Mouse (Mus musculus): Measurements from ENCODE around the gene St7.

The St7 gene

DNA sequence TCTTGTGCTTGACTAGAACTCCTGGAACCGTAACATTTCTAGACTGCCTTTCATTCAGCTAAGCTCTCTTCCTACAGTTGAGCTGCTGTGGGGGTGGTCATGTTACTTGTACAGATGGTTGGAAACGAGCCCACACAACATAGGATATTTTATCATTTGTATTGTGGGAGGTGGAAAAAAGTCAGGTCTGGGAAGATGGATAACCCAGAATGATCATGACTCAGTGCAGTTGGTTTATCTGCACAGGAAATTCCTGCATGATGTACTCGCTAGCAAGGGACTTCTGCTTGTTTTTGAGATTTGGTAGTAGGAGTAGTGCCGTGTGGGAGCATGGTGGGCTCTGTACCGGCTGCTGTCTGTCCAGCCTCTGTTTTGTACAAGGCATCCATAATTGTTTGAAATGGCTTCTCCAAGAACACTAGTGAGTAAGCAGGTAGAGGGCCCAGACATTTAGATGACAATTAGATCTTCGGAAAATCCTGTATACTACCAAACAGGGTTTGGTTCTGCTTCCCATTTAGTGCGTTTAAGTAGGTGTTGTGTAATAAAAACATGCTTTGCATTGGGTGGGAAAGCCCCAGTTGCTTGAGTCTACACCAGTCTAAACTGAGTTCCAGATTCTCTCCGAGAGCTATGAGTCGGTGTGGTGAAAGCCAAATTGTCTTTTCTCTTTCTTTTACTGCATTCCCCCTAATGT is 71.4 kb downstream of the St7 start:
- DNase-seq (ENCODE audit: low read depth, low spot score), result peak; percentile 96

DNA sequence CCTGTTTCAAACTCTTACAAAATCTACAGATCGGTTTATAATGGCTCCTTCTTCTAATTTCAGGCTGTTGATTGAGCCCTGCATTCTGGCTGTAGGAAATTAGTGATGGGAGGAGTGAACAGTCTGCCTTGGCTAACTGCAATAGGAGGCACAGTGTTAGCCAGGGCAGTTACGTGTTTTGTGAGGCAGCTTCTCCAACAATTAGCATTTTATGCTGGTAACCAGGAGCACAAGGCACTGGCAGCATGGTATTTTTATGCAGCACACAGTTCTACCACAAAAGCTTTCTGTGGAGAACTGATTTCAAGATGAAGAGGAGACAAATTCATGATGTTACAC is 71.9 kb downstream of the St7 start:
- no peak for DNase-seq (ENCODE audit: low read depth, low spot score)

DNA sequence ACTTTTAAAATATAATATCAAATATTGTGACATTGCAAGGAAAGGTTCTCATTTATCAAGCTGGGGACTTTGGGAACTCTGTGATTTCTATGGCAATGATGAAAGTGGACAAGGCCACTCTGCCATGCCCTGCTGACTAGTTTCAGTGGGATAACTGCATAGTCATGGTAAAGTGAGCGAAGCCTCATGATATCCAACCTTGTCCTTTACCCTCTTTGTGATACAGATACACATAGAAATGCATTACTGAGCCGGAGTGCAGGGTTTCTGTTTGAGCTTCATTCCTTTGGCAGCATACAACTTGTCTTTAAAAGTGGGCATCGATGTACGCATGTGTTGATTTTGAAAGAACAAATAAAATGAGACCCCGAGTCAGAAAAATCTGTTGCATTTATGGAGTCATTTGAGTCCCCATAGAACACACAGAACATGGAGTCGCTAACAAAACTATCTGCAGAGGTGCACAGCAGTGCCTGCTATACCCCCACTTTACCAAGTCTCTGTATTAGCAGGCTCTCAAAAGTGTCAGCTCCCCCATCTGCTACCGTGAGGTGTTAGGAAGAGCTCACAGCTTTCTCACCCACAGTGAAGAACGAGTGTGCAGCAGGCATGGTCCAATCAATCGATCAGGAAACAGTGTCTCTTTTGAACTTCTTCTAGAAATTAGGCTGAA is 77.4 kb downstream of the St7 start:
- no peak for DNase-seq (ENCODE audit: low read depth, low spot score)

DNA sequence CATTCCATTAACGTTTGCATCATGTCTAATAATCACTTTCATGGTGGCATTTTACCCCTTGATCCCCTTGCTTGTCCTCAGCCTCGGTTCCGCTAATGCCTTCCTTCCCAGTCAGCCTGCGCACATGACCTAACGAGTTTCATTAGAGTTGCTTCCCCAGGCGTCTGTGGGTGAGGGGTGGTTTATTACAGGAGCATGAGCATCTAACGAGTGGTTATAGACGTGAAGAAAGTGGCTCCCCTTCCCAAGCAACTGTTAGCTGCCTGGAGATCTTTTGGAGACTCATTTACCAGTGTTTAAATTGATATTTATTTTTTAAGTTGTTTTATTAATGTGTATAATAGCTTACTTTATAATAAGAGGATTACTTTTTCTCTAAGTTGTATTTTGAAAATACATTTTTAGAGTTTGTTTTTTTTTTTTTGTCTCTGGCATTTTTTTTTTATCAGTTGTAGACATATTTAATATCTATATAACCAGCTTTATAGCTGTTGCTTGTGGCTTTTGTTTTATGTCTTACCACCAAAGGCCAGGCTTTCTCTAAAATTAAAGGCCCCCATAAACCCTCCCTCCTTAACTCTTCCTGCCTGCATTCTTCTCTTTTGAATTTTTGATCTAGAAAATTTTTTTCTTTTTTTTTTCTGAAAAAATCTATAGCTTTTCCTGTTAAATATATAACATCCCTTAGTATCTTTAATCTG is 78.1 kb downstream of the St7 start:
- DNase-seq (ENCODE audit: low read depth, low spot score), result no peak

DNA sequence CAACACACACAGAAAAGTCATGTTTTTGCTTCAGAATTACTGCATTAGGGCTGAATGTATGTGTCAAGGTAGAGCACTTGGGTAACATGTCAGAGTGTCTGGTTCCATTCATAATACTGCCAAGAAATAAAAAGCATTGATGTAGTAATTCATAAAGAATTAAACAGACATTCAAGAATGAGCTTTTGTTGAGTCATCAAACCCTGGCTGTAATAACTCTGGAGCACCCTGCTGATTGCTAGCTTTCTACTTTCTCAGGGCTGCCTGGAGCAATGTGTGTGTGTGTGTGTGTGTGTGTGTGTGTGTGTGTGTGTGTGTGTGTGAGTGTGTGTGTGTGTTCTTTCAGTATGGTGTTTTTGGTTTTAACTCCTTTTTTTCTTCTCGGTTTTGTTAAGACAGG is 78.7 kb downstream of the St7 start:
- DNase-seq (ENCODE audit: low read depth, low spot score), result no peak

DNA sequence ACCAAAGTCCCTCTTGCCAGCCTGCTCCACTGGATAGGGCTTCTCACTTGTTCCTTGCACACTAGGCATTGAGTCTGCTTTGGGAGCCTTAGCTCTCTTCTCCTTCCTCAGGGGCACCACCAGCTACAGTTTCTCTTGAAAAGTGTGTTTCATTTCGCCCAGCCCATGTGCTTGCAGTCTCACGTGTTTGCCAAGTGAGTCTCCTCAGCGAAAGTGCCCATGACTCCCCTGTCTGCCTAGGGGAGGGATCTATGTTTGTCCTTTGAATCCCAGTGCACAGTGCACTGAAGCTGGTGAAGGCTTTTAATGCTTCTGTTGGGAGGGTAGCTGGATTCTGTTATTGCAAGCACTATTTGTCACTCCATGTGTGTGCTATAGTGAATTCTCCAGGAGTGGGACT is 79.8 kb downstream of the St7 start:
- no peak for DNase-seq (ENCODE audit: low read depth, low spot score)

DNA sequence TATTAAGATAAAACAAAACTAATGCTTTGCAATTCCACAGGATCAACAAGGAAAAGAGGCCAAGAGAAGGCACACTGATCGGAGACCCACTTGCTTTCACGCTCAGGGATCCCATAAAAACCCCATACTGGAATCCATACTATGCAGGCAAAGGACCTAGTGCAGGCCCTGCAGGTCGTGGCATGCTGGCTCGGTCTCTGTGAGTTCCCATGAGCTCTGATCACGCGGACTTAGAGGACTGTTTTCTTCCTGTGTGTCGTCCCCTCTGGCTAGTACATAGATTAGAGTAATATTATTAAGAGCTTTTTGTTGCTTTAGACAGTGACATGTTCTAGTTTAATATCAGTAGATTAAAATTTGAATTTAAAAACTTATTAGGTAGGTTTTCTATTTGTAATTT is 83.3 kb downstream of the St7 start:
- DNase-seq (ENCODE audit: low read depth, low spot score), result no peak

DNA sequence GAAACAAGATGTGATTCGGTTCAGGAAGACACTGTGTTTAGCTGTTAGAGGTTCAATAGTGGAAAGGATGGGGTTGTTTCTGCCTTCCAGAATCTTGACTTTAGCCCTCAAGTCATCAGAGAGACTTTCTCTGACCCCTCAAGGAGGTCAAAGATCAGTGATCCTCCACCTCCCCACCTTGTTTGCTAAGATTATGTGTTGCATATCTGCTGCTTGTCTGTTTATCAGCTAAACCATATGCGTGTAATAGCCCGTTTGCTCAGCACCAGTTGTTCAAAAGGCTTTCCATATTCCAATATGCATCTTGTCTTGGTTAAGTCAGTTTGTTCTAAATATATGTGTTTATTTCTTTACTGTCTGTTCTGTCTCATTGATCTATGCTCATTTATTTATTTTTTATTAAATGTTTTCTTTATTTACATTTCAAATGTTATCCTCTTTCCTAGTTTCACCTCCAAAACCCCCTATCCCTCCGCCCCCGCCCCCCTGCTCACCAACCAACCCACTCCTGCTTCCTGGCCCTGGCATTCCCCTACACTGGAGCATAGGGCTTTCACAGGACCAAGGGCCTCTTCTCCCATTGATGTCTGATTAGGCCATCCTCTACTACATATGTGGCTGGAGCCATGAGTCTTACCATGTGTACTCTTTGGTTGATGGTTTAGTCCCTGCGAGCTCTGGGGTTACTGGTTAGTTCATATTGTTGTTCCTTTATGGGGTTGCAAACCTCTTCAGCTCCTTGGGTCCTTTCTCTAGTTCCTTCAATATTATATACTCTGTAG is 84.5 kb downstream of the St7 start:
- no peak for DNase-seq (ENCODE audit: low read depth, low spot score)

DNA sequence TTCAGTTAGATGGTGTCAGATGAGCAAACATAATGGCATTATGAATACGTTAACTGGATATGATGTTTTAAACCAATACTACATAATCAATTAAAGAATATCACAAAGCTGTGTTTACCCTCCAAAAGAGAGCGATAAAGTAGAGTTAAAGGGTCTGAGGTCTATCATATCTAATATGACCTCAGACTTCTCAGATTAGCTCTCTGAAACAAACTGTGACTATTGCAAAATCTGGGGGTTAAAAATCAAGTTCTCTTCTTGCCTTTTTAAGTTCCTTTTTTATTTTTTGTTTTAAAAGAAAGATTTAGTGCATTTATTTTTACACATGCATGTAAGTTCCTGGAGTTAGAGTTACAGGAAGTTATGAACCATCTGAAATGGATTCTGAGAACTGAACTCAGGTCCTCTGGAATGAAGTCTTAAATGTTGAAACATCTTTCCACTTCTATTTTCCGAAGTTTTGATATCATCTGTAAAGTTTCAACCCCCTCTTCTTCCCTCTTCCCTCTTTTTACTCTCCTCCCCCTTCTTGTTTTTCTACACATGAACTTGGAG is 86.0 kb downstream of the St7 start:
- DNase-seq (ENCODE audit: low read depth, low spot score), result no peak

DNA sequence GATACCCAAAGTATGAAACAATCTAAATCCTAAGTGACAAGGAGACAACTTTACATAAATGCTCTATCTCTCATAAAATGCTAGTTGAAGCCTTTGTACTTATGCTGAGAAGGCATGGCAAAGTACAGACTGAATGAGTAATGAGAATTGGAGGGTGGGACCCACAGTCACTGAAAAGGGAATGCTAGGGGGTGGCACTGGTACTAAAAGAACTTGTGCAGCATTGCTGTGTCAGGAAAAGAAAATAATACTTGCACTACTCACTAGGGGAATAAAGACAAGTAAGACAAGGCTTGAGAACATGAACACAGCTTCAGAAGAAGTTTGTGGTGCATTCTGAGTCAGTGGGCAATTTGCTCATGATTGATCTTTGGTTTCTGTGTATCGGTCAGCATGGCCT is 90.8 kb downstream of the St7 start:
- no peak for DNase-seq (ENCODE audit: low read depth, low spot score)

DNA sequence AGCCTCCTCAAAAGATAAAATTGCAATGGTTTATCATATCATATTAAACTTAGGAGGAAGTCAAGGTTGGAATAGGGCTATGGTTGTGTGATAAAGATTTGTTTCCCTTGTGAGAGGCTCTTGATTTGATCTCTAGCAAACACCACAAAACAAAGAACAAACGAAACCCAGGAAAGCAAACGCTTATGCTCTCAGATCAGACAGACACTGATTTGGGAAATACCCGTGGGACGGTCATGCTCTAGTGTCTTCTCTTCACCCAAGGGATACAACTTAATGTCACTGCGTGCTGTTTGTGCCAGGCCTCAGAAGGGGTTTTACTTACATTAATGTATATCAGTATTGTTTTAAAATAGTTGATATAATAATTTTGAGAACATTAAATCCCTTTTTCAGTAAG is 91.8 kb downstream of the St7 start:
- no peak for DNase-seq (ENCODE audit: low read depth, low spot score)

DNA sequence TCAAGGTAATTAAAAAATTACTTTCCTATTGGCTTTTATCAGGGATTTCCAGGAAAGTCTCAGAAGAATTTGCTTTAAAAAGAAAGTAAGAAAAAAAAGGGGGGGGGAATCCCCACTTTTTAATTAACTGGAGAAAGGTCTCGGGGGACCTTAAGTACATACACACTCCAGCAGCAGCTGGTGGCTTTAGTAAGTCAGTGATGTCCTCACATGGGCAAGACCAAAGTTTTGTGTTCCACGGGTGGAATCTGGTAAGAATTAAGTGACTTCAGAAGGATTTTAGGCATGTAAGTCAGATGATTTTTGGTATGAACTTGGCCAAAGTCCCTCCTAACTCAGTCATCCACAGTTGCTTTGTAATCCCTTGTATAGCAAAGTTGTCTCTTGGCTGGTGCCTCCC is 92.5 kb downstream of the St7 start:
- no peak for DNase-seq (ENCODE audit: low read depth, low spot score)

DNA sequence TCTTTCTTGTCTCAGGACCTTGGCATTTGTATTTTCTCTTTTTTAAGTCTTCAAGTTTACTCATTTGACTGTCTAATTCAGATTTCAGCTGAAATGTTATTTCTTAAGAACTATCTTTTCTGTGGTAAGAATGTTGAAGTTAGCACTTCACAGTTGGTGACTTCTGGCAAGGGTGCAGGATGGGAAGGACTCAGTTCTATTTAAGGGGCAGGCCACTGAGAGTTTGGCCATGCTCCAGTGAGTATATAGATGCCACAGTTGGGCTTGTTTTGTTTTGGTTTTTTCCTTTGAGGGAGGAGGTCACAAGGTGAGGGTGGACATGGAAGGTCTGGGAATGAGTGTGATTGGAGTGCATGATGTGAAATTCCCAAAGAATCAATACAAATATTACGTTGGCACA is 95.1 kb downstream of the St7 start:
- DNase-seq (ENCODE audit: low read depth, low spot score), result no peak

DNA sequence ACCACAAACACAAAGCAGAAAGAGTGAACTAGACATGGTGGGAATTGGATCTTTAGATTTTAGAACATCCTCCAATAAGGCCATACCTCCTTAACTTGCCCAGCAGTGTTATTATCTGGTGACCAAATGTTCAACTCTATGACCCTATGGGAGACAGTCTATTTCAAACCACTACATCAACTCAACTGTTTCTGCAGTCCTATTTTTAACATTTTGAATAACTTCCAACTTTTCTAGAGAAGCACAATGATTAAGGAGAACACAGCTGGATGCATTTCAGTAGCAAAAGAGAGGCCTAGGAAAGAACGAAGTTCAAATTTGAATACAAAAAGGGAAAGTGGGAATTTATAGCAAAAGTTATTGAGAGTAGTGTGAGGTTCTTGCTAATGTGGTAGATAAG is 97.5 kb downstream of the St7 start:
- DNase-seq (ENCODE audit: low read depth, low spot score), result no peak

DNA sequence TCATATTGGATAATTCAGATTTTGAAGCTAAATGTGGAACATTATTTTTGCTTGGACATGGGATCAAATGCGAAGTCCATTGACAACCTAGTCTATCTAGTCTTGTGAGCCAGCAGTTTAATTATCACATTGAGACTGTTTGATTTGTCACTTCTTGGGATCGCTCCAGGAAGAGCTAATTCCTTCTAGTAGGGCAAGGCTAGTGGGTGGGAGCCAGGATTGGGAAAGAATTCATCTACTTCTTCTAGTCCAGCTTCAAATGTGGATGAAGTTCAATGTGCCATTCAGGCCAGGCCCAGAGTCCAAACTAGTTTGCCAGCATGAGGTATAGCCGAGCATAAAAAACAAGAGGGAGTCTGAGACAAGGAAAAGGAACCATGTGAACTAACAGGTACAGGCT is 100.7 kb downstream of the St7 start:
- DNase-seq (ENCODE audit: low read depth, low spot score), result no peak

DNA sequence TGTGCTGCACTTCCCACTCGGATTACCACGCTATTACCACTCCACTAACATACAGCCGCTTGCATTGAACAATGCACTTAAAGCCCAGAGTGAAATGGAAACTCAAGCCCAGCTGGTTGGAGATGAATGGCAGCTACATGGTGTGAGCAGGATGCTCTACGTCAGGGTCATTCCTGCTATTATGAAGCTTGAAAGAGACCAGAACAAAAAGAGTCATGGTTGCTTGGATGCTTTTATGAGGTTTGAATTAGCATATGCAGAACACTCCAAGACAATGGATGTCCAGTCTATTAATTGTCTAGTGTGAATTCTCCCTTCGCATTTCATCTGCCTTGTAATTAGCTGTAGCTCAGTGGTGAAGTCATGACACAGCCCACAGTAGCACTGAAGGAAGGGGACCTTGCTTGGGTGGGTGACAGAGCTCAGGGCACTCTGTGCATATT is 104.6 kb downstream of the St7 start:
- no peak for DNase-seq (ENCODE audit: low read depth, low spot score)

DNA sequence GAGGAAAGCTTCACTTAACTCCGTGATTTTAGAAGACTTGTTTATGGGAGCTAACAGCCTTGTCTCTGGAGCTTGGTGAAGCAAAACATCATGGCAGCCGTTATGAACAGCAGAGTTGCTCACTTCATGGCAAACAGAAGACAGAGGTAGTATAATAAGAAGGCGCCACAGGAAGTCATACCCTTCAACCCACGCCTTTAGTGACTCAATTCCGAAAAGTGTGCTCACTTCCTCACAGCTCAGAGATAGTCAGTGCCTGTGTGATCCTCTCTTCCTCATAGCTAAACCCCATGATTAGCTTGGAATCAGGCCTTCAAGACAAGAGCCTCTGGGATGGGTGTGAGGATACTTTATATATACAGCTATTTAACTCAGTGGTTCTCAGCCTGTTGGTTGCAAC is 108.0 kb downstream of the St7 start:
- no peak for DNase-seq (ENCODE audit: low read depth, low spot score)

DNA sequence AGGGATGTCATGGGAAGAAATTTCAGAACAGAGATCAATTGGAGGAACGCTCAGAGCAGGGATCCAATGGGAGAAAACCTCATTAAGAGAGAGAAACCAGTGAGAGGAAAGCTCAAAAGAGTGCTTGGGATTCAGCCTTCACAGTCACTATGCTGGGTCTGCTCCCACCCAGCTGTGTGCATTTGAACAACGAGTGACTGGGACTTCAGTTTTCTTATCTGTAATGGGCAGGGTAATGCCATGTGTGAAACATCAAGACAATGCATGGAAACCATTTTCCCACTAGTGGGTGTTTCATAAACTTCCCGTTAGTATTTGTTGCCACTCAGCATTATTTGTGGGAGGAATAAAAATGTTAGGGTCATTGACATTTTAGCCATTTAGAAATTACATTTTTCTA is 111.7 kb downstream of the St7 start:
- DNase-seq (ENCODE audit: low read depth, low spot score), result no peak

DNA sequence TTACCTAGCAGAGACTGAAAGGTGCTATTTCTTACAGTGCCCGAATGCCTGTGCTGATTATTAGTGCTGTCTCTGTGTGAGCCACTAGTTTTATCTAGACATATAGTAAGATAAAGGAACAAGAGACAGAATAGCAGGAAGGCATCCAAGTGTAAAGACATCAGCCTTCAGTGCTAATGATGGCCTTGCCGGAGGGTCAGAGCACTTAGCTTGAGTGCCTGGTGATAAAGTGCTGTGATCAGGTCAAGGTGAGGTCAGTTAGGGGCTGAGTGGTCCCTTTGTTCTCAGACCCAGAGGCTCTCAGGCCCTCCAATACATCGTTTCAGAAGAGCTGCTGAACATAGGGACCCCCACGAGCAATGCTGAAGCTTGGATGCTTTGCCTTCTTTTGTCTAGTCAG is 113.8 kb downstream of the St7 start:
- no peak for DNase-seq (ENCODE audit: low read depth, low spot score)

DNA sequence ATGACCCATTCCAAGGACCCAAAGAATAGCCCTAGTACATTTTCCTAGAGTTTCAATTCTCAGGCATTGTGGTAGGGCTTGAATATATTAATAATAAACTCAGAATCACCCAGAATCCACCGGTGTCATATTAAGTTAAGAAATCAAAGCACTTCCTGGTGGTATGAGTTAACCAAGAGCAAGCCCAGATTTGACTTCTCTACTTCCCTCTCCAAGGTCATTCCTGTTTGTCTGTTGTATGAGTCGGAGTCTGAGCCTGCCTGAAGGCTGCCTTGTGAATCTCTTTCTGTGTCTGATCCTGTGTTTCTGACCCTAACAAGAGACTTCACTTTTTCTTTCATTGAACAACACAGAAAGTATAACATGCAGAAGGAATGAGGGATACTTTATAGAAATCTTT is 118.3 kb downstream of the St7 start:
- DNase-seq (ENCODE audit: low read depth, low spot score), result no peak

DNA sequence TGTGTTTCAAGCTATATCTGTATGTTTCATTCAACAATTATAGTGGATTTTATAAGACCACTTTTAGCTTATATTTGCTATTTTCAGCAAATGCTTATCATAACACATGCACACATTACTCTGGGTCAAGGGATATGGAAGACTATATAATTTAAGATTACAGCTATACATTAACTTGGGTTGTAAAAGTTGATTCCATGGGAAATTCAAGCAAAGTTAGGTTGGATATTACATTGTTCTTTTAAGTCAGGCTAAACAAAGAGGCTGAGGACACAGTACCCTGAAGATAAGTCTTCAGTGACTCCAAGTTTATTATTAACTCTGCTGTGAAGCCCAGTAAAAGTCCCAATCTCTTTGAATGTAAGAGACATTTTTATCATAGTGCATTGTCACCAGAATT is 118.8 kb downstream of the St7 start:
- no peak for DNase-seq (ENCODE audit: low read depth, low spot score)

DNA sequence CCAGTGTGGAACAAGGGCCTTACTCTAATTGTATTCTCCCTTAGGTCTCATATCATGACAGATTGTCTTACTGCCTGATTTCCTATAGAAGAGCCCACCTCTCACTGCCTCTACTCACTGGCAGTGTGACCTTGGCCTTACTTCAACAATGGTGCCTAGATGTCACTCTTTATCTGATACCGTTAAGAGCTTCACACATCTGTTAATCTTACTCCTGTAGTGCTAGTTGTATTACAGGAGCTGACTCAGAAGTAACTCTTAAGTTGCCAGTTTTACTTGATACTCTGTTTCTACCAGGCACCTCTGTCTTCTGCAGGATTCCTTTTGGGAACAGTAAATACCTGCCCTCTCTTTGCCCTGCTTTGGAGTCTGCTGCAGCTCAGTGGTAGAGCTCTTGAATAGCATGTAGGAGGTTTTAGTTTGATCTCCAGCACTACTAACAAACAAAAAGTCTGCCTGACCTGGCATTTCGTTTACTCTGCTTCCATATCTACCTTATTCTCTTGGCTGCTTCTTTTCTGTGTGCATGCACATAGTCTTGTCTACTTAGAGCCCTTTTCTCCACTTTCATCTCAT is 121.4 kb downstream of the St7 start:
- DNase-seq (ENCODE audit: low read depth, low spot score), result no peak
